Mouse (Mus musculus) embryonic facial prominence, embryonic 11.5 days (tissue): ENCODE measurements around the gene Adam22. TPM values are rescaled to one million over a fixed set of nuclear protein-coding genes. Genes with fewer than 3 reads are reported as not detected.

Source experiments
- ATAC-seq: fragments of 200-750 bp; cut with Nextera tagmentation; replicated peaks from 2 replicates; pipeline ENCODE4 v1.8.0; 2017; ENCODE audit warnings: low read depth; ENCODE audit not compliant: insufficient number of reproducible peaks, low FRiP score, low TSS enrichment
- DNase-seq: peaks from one replicate; pipeline ENCODE4 v3.0.0-alpha.2; 2015; ENCODE audit warnings: low spot score
- H3K27ac ChIP-seq: fragments of 300-500 bp; sonication (generic); replicated peaks from 2 replicates; pipeline ENCODE4 v1.5.1; 2014; ENCODE audit warnings: mild to moderate bottlenecking, low read depth, low read length, control low read depth
- H3K27me3 ChIP-seq: fragments of 300-500 bp; sonication (generic); 2 replicates; pipeline ENCODE4 v1.6.1; 2014; ENCODE audit warnings: mild to moderate bottlenecking, low read length, moderate library complexity, mixed read lengths; ENCODE audit not compliant: control insufficient read depth, insufficient read depth
- H3K36me3 ChIP-seq: fragments of 300-500 bp; sonication (generic); replicated peaks from 2 replicates; pipeline ENCODE4 v1.6.1; 2014; ENCODE audit warnings: low read depth, mild to moderate bottlenecking, low read length, moderate library complexity, mixed read lengths; ENCODE audit not compliant: control insufficient read depth, insufficient read depth
- H3K4me1 ChIP-seq: fragments of 300-500 bp; sonication (generic); 2 replicates; pipeline ENCODE4 v1.6.1; 2014; ENCODE audit warnings: low read length, mixed read lengths; ENCODE audit not compliant: control insufficient read depth, insufficient read depth
- H3K4me2 ChIP-seq: fragments of 300-500 bp; sonication (generic); 2 replicates; pipeline ENCODE4 v1.6.1; 2014; ENCODE audit warnings: low read depth, mild to moderate bottlenecking, control low read depth, low read length, moderate library complexity
- H3K4me3 ChIP-seq: fragments of 300-500 bp; sonication (generic); 2 replicates; pipeline ENCODE4 v1.5.1; 2014; ENCODE audit warnings: low read depth, low read length, control low read depth
- H3K9ac ChIP-seq: fragments of 300-500 bp; sonication (generic); replicated peaks from 2 replicates; pipeline ENCODE4 v1.6.1; 2014; ENCODE audit warnings: mild to moderate bottlenecking, control low read depth, low read length
- H3K9me3 ChIP-seq: fragments of 300-500 bp; sonication (generic); replicated peaks from 2 replicates; pipeline ENCODE4 v1.6.1; 2016; ENCODE audit warnings: mild to moderate bottlenecking, low read length, inconsistent platforms, mixed read lengths; ENCODE audit not compliant: control insufficient read depth
- WGBS: fragments of 180-500 bp; shearing (Covaris S2); extraction: QIAGEN DNeasy Blood & Tissue Kit; methylation state at CpG from one replicate; pipeline ENCODE4 v1.1.7; 2014; 5-methylcytosine and 5-hydroxymethylcytosine counted together
- polyA plus RNA-seq: library from polyadenylated mRNA; unstranded; fragments of >200 nt; fragmentation: Nextera tagmentation; extraction: Ambion mirVana; gene quantifications from 2 replicates; pipeline ENCODE4 v1.2.1, GENCODE M21; 2014

Adam22 gene
- polyA plus RNA-seq, 1 experiment from 2014 or later: 12.1 TPM

GRCm38 (mm10) chr5:8131918-8132317, 236.0 kb downstream of the Adam22 start:
- H3K27me3 ChIP-seq: no peaks in the 10 kb centered on the region
- no peak overlapping the region for H3K4me2 ChIP-seq
- DNase-seq: no peak
- H3K9ac ChIP-seq: no peak overlapping the region
- no peak overlapping the region for H3K4me3 ChIP-seq
- ATAC-seq: no peak
- no peaks in the 10 kb centered on the region for H3K4me1 ChIP-seq
- WGBS: 86% methylated on average over 8 of the region's 8 CpGs
- no peaks in the 10 kb centered on the region for H3K36me3 ChIP-seq
- no peak overlapping the region for H3K27ac ChIP-seq
- H3K9me3 ChIP-seq: no peaks in the 10 kb centered on the region

- Histone ChIP-seq H3K36me3 (no peaks in the 10 kb centered on the region), H3K4me2 (no peak overlapping the region)
- 85% methylated on average over 2 of the region's 2 CpGs for WGBS
Measured at GRCm38 (mm10) chr5:8129750-8130149, 238.2 kb downstream of the Adam22 start.

DNA sequence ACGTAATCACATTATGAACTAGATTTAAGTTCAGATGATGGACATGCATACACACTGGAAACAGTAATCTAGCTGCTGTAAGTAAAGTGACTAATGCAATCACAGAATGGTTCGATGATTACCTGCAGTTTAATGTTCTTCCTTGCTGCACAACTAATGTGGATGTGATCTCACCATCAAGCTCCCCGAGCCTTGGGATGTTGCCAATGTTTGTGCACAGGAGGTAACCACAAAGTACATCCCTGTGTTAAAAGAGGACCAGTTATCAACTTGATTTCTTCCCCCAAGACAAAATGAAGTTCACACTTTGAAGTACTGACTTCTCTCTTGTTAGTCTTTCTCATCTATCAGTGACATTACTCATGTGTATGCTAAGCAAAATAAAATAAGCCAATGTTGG, 247.0 kb downstream of the Adam22 start:
- no peak overlapping the region for H3K4me2 ChIP-seq
- H3K36me3 ChIP-seq: no peaks in the 10 kb centered on the region
- 89% methylated on average over 3 of the region's 3 CpGs for WGBS
- H3K4me1 ChIP-seq: no peaks in the 10 kb centered on the region
- no peak for DNase-seq
- H3K27me3 ChIP-seq: no peaks in the 10 kb centered on the region
- H3K9me3 ChIP-seq: no peaks in the 10 kb centered on the region
- H3K9ac ChIP-seq: no peak overlapping the region
- no peak overlapping the region for H3K27ac ChIP-seq
- H3K4me3 ChIP-seq: no peak overlapping the region
- ATAC-seq: no peak

More at GRCm38 (mm10) chr5:8129750-8130149, 238.2 kb downstream of the Adam22 start:
- Histone ChIP-seq H3K27ac (no peak overlapping the region), H3K9ac (no peak overlapping the region), H3K27me3 (no peaks in the 10 kb centered on the region), H3K9me3 (no peaks in the 10 kb centered on the region), H3K4me3 (no peak overlapping the region), H3K4me1 (no peaks in the 10 kb centered on the region)
- ATAC-seq: no peak
- DNase-seq: no peak

DNA sequence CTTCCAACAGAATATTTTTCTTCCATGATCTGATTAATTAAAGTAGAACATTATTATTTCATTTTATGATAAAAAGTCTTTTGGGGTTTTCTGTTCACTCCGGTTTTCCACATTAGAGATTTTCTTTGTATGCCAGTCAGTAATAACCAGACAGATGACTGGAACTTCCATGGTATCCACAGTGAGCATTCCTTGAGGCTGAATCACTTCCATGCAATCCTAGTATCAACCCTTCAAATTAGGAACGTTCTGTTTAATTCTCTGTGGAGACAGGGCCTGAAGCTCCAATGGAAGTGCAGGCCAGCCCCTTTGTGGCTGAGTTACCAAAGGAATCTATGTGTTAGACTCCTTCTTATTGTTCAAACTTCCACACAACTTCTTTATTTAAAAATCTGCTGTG, 247.9 kb downstream of the Adam22 start:
- Histone ChIP-seq H3K36me3 (no peaks in the 10 kb centered on the region), H3K27me3 (no peaks in the 10 kb centered on the region), H3K4me3 (no peak overlapping the region), H3K27ac (no peak overlapping the region), H3K9ac (no peak overlapping the region), H3K4me2 (no peak overlapping the region), H3K4me1 (no peaks in the 10 kb centered on the region), H3K9me3 (no peaks in the 10 kb centered on the region)
- DNase-seq (no peak), ATAC-seq (no peak)
- WGBS: 79% methylated on average over 2 of the region's 2 CpGs

GRCm38 (mm10) chr5:8116561-8117168, 251.3 kb downstream of the Adam22 start:
- DNase-seq (no peak), ATAC-seq (no peak)
- Histone ChIP-seq H3K4me2 (no peak overlapping the region), H3K9ac (no peak overlapping the region), H3K4me1 (no peaks in the 10 kb centered on the region), H3K27me3 (no peaks in the 10 kb centered on the region), H3K36me3 (no peaks in the 10 kb centered on the region), H3K27ac (no peak overlapping the region), H3K9me3 (no peaks in the 10 kb centered on the region), H3K4me3 (no peak overlapping the region)
- WGBS: 80% methylated on average over 5 of the region's 5 CpGs

- ATAC-seq: no peak
- 88% methylated on average over 5 of the region's 5 CpGs for WGBS
- Histone ChIP-seq H3K4me3 (no peak overlapping the region), H3K36me3 (no peaks in the 10 kb centered on the region), H3K9ac (no peak overlapping the region), H3K9me3 (no peaks in the 10 kb centered on the region), H3K27me3 (no peaks in the 10 kb centered on the region), H3K27ac (no peak overlapping the region), H3K4me2 (no peak overlapping the region), H3K4me1 (no peaks in the 10 kb centered on the region)
- no peak for DNase-seq
Measured at GRCm38 (mm10) chr5:8112246-8112645, 255.7 kb downstream of the Adam22 start.

DNA sequence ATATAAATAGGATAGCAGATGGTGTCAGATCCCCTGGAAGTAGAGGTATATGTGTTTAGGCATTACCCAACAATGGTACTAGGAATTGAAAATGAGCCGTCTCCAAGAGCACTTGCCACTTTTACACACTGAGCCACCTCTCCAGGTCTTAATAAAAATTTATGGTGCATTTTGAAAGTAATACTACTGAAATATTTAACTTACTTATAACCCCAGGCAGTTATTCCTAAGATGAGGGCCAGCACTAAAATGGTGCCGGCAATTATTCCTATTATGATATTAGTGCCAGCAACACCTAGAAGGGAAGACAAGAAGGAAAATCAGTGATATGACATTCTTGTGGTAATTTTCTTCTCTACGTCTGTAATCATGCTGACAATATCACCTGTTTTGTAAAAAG, 256.3 kb downstream of the Adam22 start:
- WGBS: 86% methylated on average over 3 of the region's 3 CpGs

DNA sequence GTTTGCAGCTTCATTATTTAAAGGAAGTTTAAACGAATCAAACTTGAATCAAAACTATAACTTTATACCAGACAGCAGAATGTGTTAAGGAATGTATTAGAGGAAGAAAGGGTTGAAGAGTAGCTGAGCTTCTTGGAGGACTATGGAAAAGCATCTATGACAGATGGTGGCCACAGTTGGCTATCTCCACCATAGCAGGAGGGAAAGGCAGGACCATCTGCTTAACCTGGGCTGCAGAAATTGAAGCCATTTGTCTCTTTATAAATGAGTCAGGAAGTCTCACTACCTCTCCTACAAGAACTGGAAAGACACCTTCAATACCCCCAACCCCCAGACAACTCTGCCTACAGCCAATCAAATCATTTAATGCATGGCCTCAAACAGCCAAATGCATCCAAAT, 272.3 kb downstream of the Adam22 start:
- no peak overlapping the region for H3K9ac ChIP-seq
- H3K4me2 ChIP-seq: no peak overlapping the region
- no peaks in the 10 kb centered on the region for H3K4me1 ChIP-seq
- DNase-seq (no peak), ATAC-seq (no peak)
- no peak overlapping the region for H3K4me3 ChIP-seq
- H3K27me3 ChIP-seq: no peaks in the 10 kb centered on the region
- H3K36me3 ChIP-seq: no peaks in the 10 kb centered on the region
- WGBS: 86% methylated on average over 1 of the region's 1 CpGs
- H3K27ac ChIP-seq: no peak overlapping the region
- no peaks in the 10 kb centered on the region for H3K9me3 ChIP-seq

More for the DNA sequence above, 256.3 kb downstream of the Adam22 start:
- no peak overlapping the region for H3K9ac ChIP-seq
- no peaks in the 10 kb centered on the region for H3K36me3 ChIP-seq
- H3K27ac ChIP-seq: no peak overlapping the region
- no peak for ATAC-seq
- H3K4me2 ChIP-seq: no peak overlapping the region
- DNase-seq: no peak
- no peaks in the 10 kb centered on the region for H3K9me3 ChIP-seq
- H3K27me3 ChIP-seq: no peaks in the 10 kb centered on the region
- H3K4me1 ChIP-seq: no peaks in the 10 kb centered on the region
- H3K4me3 ChIP-seq: no peak overlapping the region
